Mouse (Mus musculus) liver, adult 2 months (tissue): ENCODE data around the gene Vps13c. TPM values are rescaled to one million over a fixed set of nuclear protein-coding genes. Genes with fewer than 3 reads are reported as not detected.

Experiments
- DNase-seq: peaks from one replicate; pipeline ENCODE4 v3.0.0-alpha.2; 2011; ENCODE audit warnings: low read depth, low spot score; ENCODE audit errors: extremely low read depth
- H3K27ac ChIP-seq: fragments of 200-500 bp; replicated peaks from 2 replicates; pipeline ENCODE4 v1.5.1; 2012; ENCODE audit warnings: low read depth, mild to moderate bottlenecking, control low read depth, inconsistent platforms, low read length; ENCODE audit not compliant: insufficient read depth
- H3K27me3 ChIP-seq: fragments of 200-500 bp; 2 replicates; pipeline ENCODE4 v1.6.1; 2012; ENCODE audit warnings: mild to moderate bottlenecking, moderate library complexity, low read length, inconsistent platforms; ENCODE audit not compliant: control insufficient read depth, insufficient read depth
- H3K36me3 ChIP-seq: fragments of 200-500 bp; 2 replicates; pipeline ENCODE4 v1.6.1; 2012; ENCODE audit warnings: low read length, inconsistent platforms; ENCODE audit not compliant: control insufficient read depth, insufficient read depth
- H3K4me1 ChIP-seq: fragments of 200-500 bp; 2 replicates; pipeline ENCODE4 v1.6.1; 2011; ENCODE audit warnings: low read length; ENCODE audit not compliant: control insufficient read depth, insufficient read depth
- H3K4me3 ChIP-seq: fragments of 200-500 bp; 2 replicates; pipeline ENCODE4 v1.5.1; 2011; ENCODE audit warnings: low read depth, mild to moderate bottlenecking, control low read depth, low read length, moderate library complexity; ENCODE audit not compliant: insufficient read depth
- H3K79me2 ChIP-seq: fragments of 200-500 bp; 2 replicates; pipeline ENCODE4 v1.6.1; 2012; ENCODE audit warnings: inconsistent platforms, mild to moderate bottlenecking, low read length, moderate library complexity; ENCODE audit not compliant: control insufficient read depth, insufficient read depth
- H3K9ac ChIP-seq: fragments of 200-500 bp; 2 replicates; pipeline ENCODE4 v1.6.1; 2012; ENCODE audit warnings: low read depth, mild to moderate bottlenecking, control low read depth, inconsistent platforms, low read length
- CTCF ChIP-seq: fragments of 200-500 bp; IDR thresholded peaks from 2 replicates; pipeline ENCODE4 v1.5.1; 2011; ENCODE audit warnings: low read depth, low read length, control low read depth
- POLR2A ChIP-seq: fragments of 200-500 bp; IDR thresholded peaks from 2 replicates; pipeline ENCODE4 v1.6.1; 2011; ENCODE audit warnings: low read length, control low read depth; ENCODE audit not compliant: insufficient read depth; ENCODE audit errors: extremely low read depth
- WGBS: fragments of 180-500 bp; shearing (Covaris S2); methylation state at CpG from one replicate; pipeline ENCODE4 v1.1.7; 2018; 5-methylcytosine and 5-hydroxymethylcytosine counted together
- polyA plus RNA-seq: library from polyadenylated mRNA; depleted of rRNA; stranded (reverse); fragments of >200 nt; gene quantifications from 2 replicates; pipeline ENCODE4 v1.2.3, GENCODE M21; 2012
- total RNA-seq: library from RNA; depleted of rRNA; stranded (reverse); fragments of >200 nt; gene quantifications from 2 replicates; pipeline ENCODE4 v1.2.3, GENCODE M21; 2014

Gene Vps13c
- total and polyA plus RNA-seq, 2 experiments: 4.9 to 29.7 TPM

DNA sequence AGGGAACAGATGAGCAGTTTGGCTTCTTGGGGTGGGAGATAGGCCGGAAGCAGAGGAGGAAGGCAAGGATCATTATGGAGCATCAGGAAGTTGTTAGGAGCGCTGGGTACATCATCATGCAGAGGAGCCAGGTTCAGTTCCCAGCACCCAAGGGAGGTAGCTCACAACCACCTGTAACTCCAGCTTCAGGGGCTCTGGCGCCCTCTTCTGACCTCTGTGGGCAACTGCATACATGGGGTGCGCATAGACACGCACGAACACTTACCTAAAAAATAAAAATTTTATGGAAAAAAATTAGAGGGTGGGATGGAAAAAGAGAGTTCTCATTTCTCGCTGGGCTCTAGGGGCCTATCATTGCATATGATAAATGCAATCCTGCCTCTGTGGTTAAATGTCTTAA lies 14.7 kb upstream of the Vps13c start:
- H3K4me3 ChIP-seq: no peak overlapping the region
- peaks cover 14% of the 10 kb centered on the region; the same call in 1 of the 2 replicates for H3K4me1 ChIP-seq
- H3K9ac ChIP-seq: no peak overlapping the region
- no peaks in the 10 kb centered on the region for H3K36me3 ChIP-seq
- H3K27ac ChIP-seq: no peak overlapping the region
- TF ChIP-seq CTCF: no peak
- TF ChIP-seq POLR2A: no peak
- 92% methylated on average over 7 of the region's 7 CpGs for WGBS
- DNase-seq: no peak
- no peaks in the 10 kb centered on the region; the same call in 1 of the 2 replicates for H3K27me3 ChIP-seq
- no peaks in the 10 kb centered on the region for H3K79me2 ChIP-seq

DNA sequence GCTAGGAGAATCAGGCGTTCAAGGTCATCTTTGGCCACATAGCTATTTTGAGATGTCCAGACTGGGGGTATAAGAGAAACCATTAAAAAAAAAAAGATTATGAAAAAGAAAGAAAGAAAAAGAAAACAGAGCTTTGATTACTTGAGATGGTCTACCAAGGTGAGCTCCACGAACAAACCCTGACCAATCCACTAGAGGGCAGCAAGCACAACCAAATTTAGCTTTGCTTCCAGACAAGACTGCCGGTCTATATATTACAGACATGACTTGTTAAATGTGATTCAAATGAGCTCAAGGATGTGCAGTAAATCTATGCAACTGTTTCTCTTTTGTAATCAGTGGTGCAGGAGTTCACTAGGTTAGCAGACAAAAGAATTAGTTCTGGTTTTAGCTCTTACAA lies 12.0 kb upstream of the Vps13c start:
- DNase-seq: peak; percentile 62
- Histone ChIP-seq H3K4me3 (no peak overlapping the region), H3K27ac (no peak overlapping the region), H3K36me3 (no peaks in the 10 kb centered on the region), H3K27me3 (peaks cover 20% of the 10 kb centered on the region), H3K9ac (no peak overlapping the region), H3K79me2 (no peaks in the 10 kb centered on the region), H3K4me1 (peaks cover 14% of the 10 kb centered on the region)
- TF ChIP-seq POLR2A (no peak), CTCF (peak; percentile 64)
- 14% methylated on average over 3 of the region's 3 CpGs for WGBS

DNA sequence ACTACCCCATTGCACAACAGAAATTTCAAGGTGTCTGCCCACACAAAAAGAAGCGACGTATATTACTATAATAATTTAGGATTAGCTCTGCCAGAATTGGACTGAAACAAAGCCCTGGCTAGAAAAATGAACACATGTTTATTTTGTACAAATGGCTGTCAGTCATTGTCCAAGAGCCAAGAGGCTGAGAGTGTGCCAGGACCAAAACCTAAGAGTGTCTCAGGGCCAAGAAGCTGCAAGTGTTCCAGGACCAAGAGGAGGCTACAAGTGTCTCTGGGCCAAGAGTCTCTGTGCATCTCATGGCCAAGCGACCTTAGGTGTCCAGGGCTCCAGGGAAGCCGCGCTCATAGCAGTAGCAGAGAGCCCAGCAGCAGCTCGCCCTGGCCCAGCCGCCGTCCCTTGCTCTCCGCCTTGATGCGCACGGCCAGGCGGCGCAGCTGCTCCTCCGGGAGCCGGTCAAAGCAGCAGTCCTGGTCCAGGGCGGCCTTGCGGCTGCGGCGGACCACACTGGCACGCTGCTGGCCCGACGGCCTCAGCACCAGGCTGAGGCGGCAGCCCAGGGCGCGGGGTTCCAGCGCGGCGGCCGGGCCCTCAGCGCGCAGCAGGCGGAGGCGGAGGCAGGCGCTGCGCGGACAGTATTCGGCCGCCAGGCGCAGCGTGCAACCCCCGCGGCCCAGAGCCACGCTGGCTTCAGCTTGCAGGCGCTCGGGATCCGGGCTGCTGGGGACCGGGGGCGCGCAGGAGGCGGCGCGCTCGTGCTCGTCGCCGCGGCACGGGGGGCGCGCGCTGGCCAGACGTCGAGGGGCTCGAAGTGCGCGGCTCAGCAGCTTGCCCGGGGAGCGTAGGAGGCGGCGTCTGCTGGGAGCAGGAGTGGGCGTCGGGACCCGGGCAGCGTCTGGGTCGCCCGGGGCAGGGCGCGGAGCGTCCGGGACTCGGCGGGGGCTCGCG lies 9.5 kb upstream of the Vps13c start:
- H3K36me3 ChIP-seq: no peaks in the 10 kb centered on the region
- H3K4me3 ChIP-seq: peak overlapping the region; percentile 56; the same call in 1 of the 2 replicates
- TF ChIP-seq POLR2A (no peak), CTCF (no peak)
- H3K27me3 ChIP-seq: peaks cover 22% of the 10 kb centered on the region
- no peaks in the 10 kb centered on the region for H3K79me2 ChIP-seq
- 4% methylated on average over 60 of the region's 84 CpGs for WGBS
- H3K4me1 ChIP-seq: peaks cover 10% of the 10 kb centered on the region
- no peak overlapping the region for H3K27ac ChIP-seq
- 0 out of 2 replicates have a peak overlapping the region, but pooled peaks have one; percentile 47 for H3K9ac ChIP-seq
- DNase-seq: no peak

DNA sequence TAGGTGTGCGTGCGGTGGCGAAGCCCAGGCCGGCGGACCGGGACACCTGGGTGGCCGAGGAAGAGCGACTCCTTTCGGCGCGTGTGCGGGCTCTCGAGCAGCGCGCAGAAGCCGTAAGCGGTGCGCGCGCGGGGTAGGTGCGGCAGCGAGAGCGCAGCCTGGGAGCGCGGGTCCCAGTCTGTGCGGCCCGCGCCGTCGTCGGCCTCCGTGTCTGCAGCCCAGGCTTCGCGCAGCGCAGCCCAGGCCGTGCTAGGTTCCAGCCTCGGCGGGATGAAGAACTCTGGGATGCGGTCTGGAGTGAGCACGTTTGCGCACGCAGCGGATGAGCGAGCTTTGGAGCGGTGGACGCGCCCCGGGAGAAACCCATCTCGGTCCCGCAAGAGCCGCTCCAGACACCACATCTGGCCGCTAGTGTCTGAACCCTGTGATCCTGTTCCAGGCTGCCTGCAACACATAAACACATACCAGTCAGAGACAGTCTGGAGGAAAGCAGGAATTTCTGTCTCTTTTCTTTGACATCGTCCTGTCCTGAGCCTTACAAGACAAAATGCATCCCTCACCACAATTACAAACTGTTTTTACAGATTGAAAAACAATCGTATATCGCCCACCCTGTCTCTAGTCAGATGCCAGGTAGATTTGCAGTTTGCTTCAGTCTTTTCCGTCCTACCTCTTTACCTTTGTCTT lies 8.7 kb upstream of the Vps13c start:
- peak overlapping the region; percentile 56; the same call in 1 of the 2 replicates for H3K4me3 ChIP-seq
- H3K27ac ChIP-seq: no peak overlapping the region
- 1% methylated on average over 55 of the region's 57 CpGs for WGBS
- H3K79me2 ChIP-seq: no peaks in the 10 kb centered on the region
- peaks cover 22% of the 10 kb centered on the region for H3K27me3 ChIP-seq
- H3K9ac ChIP-seq: 0 out of 2 replicates have a peak overlapping the region, but pooled peaks have one; percentile 47
- H3K4me1 ChIP-seq: peaks cover 10% of the 10 kb centered on the region
- no peaks in the 10 kb centered on the region for H3K36me3 ChIP-seq
- DNase-seq: no peak
- TF ChIP-seq CTCF (no peak), POLR2A (no peak)

DNA sequence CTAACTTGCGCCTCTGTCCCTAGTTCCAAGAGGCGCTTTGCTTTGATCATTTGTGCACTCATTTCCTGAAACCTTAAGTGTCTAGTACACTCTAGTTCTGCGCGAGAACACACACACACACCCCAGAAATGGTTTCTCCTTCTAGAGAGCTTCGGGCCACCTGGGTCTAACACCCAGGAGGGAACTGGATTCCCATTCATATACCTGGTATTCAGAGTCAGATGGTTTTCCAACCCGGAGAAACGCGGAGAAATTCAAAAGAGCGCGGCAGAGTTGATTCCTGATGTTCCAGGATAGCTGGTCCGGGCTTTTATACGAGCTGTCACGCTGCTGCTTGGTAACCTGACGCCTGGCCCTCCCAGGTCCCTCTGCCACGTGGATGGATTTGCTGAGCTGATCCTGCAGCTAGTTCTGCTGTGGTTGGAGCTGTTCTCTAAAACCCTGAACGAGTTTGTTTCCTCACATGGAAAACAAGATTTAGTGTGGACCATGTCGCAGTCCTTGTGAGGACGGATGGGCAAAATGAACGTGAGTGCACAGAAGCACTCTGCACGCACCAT lies 8.1 kb upstream of the Vps13c start, which contains the start of gene C2cd4a:
C2cd4a (minus strand) TSS at position 285 of the 560 bp plus-strand sequence.
- Histone ChIP-seq H3K36me3 (no peaks in the 10 kb centered on the region), H3K4me1 (peaks cover 10% of the 10 kb centered on the region), H3K79me2 (no peaks in the 10 kb centered on the region), H3K9ac (0 out of 2 replicates have a peak within 1 kb of the TSS, but pooled peaks have one; percentile 47), H3K27ac (no peak within 1 kb of the TSS), H3K27me3 (peaks cover 22% of the 10 kb centered on the region), H3K4me3 (peak within 1 kb of the TSS; percentile 56; the same call in 1 of the 2 replicates)
- WGBS: 4% methylated on average over 20 of the region's 20 CpGs
- no peak for DNase-seq
- TF ChIP-seq POLR2A (no peak), CTCF (no peak)
